Mouse (Mus musculus) B cell, adult 2 months (primary cell): Measurements from ENCODE around the gene Dpf1.

Experiments used
- DNase-seq, 2 experiments: peaks; one replicate each; pipeline ENCODE4 v3.0.0; 2022

Gene Dpf1

GRCm38 (mm10) chr7:29341722-29342121 lies 38.0 kb downstream of the Dpf1 start:
- no peak for DNase-seq

GRCm38 (mm10) chr7:29342489-29343092 lies 38.8 kb downstream of the Dpf1 start:
- no peak for DNase-seq

- no peak for DNase-seq
Observed at GRCm38 (mm10) chr7:29343746-29344145, 40.0 kb downstream of the Dpf1 start.

GRCm38 (mm10) chr7:29345534-29345933 lies 41.8 kb downstream of the Dpf1 start:
- no peak for DNase-seq

- DNase-seq: no peak
Observed at GRCm38 (mm10) chr7:29346212-29346611, 42.5 kb downstream of the Dpf1 start.

- DNase-seq: no peak
Observed at GRCm38 (mm10) chr7:29350489-29350888, 46.7 kb downstream of the Dpf1 start.

GRCm38 (mm10) chr7:29352246-29352645 lies 48.5 kb downstream of the Dpf1 start:
- no peak for DNase-seq

- DNase-seq: no peak
Observed at GRCm38 (mm10) chr7:29354161-29354560, 50.4 kb downstream of the Dpf1 start.

- no peak for DNase-seq
Observed at GRCm38 (mm10) chr7:29355406-29355805, 51.7 kb downstream of the Dpf1 start.

GRCm38 (mm10) chr7:29361497-29361896 lies 57.7 kb downstream of the Dpf1 start:
- no peak for DNase-seq

- DNase-seq: no peak
Observed at GRCm38 (mm10) chr7:29364052-29364451, 60.3 kb downstream of the Dpf1 start.

GRCm38 (mm10) chr7:29367166-29368003 lies 63.6 kb downstream of the Dpf1 start:
- DNase-seq: no peak
